Mouse (Mus musculus) G1E (cell line): ENCODE data around the gene Lilr4b.

Experiments used
- CTCF ChIP-seq: IDR thresholded peaks from 2 replicates; pipeline ENCODE4 v1.5.1; 2012; ENCODE audit warnings: low read depth, low read length, inconsistent platforms, mixed read lengths
- TAL1 ChIP-seq: conservative IDR thresholded peaks from 2 replicates; pipeline ENCODE4 v1.6.1; 2012; ENCODE audit warnings: low read depth, low read length, inconsistent platforms, mixed read lengths

- TF ChIP-seq CTCF (no peak), TAL1 (no peak)
Observed at GRCm38 (mm10) chr10:51451610-51452009, 28.8 kb upstream of the Lilr4b start.
